Mouse (Mus musculus): ENCODE measurements around the gene Atp5f1.
A peak's percentile ranks its signal among the peaks of the same experiment; 100 is the strongest.
"Not testable (repeated sequence)": the region's sequence is repeated elsewhere in the genome, so short reads cannot be mapped to it uniquely, and the experiment has no call there.

Gene Atp5f1

DNA sequence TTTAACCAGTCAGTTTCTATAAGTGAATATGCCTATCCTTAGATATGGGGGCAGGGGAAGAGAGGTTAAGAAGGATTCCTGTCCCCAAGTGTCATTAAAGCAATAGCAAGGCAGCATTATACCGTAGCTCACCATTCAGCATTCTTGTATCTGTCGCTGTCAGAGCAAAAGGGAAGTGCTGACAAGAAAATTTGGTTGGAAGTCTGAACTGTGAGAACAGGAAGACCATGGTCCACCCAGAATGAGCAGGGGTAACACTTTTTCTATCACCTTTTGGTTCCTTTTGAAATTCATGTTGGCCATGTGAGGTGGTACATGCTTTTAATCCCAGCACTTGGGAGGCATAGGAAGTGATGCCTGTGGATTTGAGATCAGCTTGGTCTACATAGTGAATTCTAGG, 28.8 kb downstream of the Atp5f1 start:
- no peak for DNase-seq (ENCODE audit: low read depth, low spot score)

- DNase-seq (ENCODE audit: low read depth, low spot score), result no peak
Measured at GRCm38 (mm10) chr3:105929821-105930220, 30.1 kb downstream of the Atp5f1 start.

DNA sequence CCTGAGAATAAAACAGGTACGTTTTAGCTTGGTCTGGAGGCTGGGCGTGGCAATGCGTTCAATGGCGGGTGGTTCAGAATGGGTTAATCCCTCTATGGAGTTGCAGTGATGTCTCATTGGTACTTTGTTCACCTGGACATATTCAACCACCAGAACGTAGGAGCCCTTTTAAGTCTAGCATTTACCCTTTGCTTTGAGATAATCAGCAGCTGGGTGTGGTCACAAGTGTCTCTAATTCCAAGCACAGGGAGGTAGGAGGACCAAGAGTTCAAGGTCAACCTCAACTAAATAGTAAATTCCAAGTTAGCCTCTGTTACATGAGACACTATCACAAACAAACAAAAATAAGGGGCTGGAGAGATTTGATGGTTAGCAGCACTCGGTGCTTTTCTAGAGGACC, 31.1 kb downstream of the Atp5f1 start:
- peak; percentile 49 for DNase-seq (ENCODE audit: low read depth, low spot score)

- no peak for DNase-seq (ENCODE audit: low read depth, low spot score)
Measured at GRCm38 (mm10) chr3:105928195-105928569, 31.7 kb downstream of the Atp5f1 start.

GRCm38 (mm10) chr3:105927561-105928194, 32.2 kb downstream of the Atp5f1 start:
- no peak for DNase-seq (ENCODE audit: low read depth, low spot score)

DNA sequence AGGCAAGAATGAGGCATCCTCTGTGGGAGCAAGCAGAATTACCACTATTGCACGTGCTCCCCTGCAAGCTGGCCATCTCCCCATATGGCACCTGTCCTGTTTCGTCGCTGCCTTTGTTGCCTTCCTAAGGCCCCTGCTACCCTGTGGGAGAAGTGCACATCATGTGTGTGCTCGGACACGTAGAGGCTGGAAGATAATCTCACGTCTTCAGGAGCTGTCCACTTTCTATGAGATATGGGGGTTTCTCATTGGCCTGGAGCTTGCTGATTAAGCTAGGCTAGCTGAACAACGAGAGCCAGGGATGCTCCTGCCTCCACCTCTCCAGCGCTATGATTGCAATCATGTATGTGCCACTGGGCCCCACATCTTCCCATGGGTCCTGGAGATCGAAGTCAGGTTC, 35.3 kb downstream of the Atp5f1 start:
- DNase-seq (ENCODE audit: low read depth, low spot score), result no peak

- DNase-seq (ENCODE audit: low read depth, low spot score), result no peak
Measured at GRCm38 (mm10) chr3:105921959-105922358, 37.9 kb downstream of the Atp5f1 start.

DNA sequence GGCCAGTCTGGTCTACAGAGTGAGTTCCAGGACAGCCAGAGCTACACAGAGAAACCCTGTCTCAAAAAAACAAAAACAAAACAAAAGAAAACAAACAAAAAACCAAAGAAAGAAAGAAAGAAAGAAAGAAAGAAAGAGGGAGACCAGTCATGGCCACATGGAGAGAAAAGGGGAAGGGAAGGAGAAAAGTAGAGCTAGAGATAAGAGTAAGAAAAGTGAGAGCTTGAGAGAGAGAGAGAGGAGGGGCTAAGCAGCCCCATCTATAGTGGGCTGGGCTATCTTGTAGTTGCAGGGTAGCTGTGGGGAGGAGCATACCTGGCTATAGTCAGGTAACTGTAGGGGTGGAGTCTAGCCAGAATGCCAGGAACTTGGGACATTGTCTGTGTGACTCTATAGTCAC, 39.2 kb downstream of the Atp5f1 start:
- not testable (repeated sequence) for DNase-seq (ENCODE audit: low read depth, low spot score)

DNA sequence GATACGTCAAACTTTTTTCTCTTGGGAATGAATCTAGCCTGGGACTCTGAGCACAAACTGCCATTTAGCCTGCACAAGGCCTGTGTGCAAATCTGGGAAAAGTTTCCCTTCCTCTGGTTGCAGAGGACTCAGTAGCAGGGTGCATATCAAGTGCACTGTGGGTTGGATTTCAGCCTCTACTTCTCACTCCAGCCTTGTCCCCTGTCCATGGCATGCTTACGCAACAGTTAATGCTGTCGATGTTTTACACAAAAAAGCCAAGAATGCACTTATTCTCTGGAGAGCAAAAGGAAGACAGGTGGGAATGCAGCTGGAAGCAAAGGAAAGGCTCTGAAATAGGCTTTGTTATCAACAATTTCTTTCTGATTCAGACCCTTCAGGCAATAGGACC, 41.5 kb downstream of the Atp5f1 start:
- DNase-seq (ENCODE audit: low read depth, low spot score), result no peak

- DNase-seq (ENCODE audit: low read depth, low spot score), result no peak
Measured at GRCm38 (mm10) chr3:105917656-105918354, 42.1 kb downstream of the Atp5f1 start.

- DNase-seq (ENCODE audit: low read depth, low spot score), result not testable (repeated sequence)
Measured at GRCm38 (mm10) chr3:105916455-105916854, 43.4 kb downstream of the Atp5f1 start.

DNA sequence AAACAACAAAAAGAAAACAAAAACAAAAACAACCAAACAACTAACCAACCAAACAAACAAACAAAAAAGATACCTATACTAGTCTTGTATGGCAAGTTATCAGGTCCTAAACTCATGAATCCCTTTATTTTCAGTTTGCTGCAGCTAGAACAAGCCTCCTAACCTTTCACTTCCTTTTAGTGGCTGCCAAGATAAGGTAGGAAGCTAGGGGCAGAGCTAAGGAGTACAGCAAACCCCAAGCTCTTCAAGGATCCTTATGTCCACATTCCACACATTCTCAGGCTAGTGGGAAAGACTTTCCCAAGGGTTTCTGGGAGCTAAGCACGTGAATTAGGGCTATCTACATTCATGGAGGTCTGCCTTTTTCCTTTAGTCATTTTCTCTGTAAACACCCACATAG, 44.6 kb downstream of the Atp5f1 start:
- peak; percentile 26 for DNase-seq (ENCODE audit: low read depth, low spot score)

- DNase-seq (ENCODE audit: low read depth, low spot score), result no peak
Measured at GRCm38 (mm10) chr3:105913839-105914681, 45.8 kb downstream of the Atp5f1 start.

- no peak for DNase-seq (ENCODE audit: low read depth, low spot score)
Measured at GRCm38 (mm10) chr3:105912097-105912880, 47.6 kb downstream of the Atp5f1 start.

DNA sequence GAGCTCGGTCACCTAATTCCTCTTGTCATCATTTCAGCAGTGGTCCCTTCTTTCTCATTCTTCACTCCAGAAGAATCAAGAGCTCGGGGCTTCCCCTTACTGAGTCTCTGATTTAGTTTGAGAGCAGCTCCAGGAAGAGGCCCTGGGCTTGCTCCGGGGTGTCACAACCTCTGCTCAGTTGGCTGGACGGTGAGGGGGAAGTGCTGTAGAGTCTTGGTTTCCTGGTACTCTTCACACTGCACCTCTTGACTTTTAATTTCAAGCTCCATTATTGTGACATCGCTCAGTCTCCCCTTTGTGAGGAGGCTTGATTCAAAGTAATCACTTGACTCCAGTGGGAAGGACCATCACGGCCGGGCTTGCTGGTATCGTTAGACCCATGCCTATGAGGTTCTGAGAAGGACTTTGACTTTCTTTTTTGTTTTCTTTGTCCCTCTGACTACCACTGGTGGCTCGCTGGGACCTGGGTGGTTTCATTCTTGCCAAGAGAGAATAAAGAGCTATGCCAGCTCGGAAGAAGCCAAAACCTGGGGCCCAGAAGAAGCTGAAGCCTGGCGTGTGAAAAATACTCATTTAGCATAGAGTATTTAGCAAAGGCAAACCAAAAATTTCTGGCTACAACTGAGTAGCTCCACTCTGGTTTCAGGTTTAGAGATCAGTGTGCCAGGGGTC, 49.2 kb downstream of the Atp5f1 start:
- DNase-seq (ENCODE audit: low read depth, low spot score), result no peak

DNA sequence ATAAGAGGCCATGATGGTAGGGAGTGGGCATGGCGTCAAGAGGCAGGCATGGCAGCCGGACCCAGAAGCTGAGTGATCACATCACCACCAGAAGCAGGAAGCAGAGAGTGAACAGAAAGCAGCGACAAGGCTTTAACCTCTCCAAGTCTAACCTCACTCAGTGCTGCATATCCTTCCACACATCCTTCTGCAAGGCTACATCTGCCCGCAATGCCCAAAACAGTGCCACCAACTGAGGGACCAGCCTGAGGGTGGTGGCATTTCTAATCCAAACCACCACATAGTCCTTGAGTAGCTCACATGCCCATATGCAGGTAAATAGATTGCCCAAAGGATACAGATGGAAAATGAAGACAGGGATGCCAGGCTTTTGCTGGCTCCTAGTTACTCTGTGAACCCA, 50.9 kb downstream of the Atp5f1 start:
- DNase-seq (ENCODE audit: low read depth, low spot score), result no peak

DNA sequence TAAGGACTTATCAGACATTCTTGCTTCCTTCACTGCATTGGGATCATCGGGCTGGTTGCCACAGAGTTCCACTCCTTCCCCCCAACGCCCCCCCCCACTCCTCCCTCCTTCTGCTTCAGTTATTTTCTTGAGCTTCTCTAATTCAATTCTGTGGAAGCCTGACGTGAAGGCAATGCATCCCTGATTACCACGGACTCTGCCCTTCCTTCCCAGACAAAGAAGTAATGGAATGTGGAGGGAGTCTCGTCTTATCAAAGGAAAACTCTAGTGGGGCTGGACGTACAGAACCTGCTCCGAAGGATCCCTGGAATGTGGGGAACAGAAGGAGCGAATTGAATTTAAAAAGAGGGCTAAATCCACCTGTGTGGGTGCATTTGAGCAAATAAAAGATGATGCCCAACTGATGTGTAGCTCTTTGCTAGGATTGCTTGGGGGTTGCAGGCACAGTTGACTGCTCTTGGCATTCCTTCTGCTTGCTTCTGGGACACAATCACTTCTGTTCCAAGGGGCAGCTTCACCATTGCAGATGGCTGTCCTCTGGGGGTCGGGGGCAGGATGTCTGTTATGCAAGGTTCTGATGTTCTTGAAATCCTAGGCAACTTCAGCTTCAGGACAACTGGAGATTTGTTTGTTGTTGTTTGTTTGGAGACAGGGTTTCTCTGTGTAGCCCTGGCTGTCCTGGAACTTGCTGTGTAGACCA, 51.8 kb downstream of the Atp5f1 start:
- DNase-seq (ENCODE audit: low read depth, low spot score), result peak; percentile 28

DNA sequence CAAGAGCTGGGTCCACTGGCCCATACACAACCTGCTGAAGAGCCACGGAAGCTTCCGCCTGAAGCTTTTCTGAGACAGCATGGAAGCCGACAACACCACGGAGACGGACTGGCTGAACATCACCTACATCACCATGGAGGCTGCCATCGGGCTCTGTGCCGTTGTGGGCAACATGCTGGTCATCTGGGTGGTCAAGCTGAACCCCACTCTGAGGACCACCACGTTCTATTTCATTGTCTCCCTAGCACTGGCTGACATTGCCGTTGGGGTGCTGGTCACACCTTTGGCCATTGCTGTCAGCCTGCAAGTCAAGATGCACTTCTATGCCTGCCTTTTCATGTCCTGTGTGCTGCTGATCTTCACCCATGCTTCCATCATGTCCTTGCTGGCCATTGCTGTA, 55.2 kb downstream of the Atp5f1 start:
- DNase-seq (ENCODE audit: low read depth, low spot score), result no peak

- DNase-seq (ENCODE audit: low read depth, low spot score), result no peak
Measured at GRCm38 (mm10) chr3:105904213-105904612, 55.7 kb downstream of the Atp5f1 start.

- DNase-seq (ENCODE audit: low read depth, low spot score), result no peak
Measured at GRCm38 (mm10) chr3:105901468-105901867, 58.4 kb downstream of the Atp5f1 start.

GRCm38 (mm10) chr3:105900716-105901115, 59.2 kb downstream of the Atp5f1 start:
- no peak for DNase-seq (ENCODE audit: low read depth, low spot score)

Data from ZHBTc4 (cell line).